ENCODE assay signal across 31 mouse cellular contexts in genomic region chr16:33653116-33653515, GRCm38 (mm10).
"Had no signal": no experiment of that assay in that cellular context is flagged by ENCODE, and none has a peak within 500 bp of the region (broad histone marks: within the 10 kb centered on the region; RNA-seq: fewer than 3 reads in every experiment).

No protein-coding gene starts in this region.

- H3K4me2 ChIP-seq: limb, embryonic 12.5 days; limb, embryonic 13.5 days; limb, embryonic 15.5 days; liver, embryonic 11.5 days; liver, embryonic 12.5 days; liver, embryonic 13.5 days; liver, embryonic 15.5 days; lung, embryonic 14.5 days; lung, embryonic 15.5 days; midbrain, embryonic 12.5 days; midbrain, embryonic 13.5 days; midbrain, embryonic 15.5 days; neural tube, embryonic 12.5 days; neural tube, embryonic 13.5 days had no signal

- H3K27me3 ChIP-seq: limb, embryonic 12.5 days; limb, embryonic 13.5 days; limb, embryonic 15.5 days; liver, embryonic 12.5 days; liver, embryonic 13.5 days; liver, embryonic 15.5 days; lung, embryonic 15.5 days; midbrain, embryonic 12.5 days; midbrain, embryonic 13.5 days; midbrain, embryonic 15.5 days; neural tube, embryonic 12.5 days; neural tube, embryonic 13.5 days had no signal

- DNase-seq: left cerebral cortex, postnatal 4 days; liver; liver, embryonic 13.5 days; liver, postnatal 0 days; lung, adult 18-20 months; lung, adult 2 months; lung, embryonic 14.5 days; lung, postnatal 10 days; lung, postnatal 14 days; lung, postnatal 36 days; lung, postnatal 4 days had no signal

- H3K4me1 ChIP-seq: limb, embryonic 10.5 days; limb, embryonic 12.5 days; limb, embryonic 13.5 days; limb, embryonic 15.5 days; liver, embryonic 12.5 days; liver, embryonic 13.5 days; liver, embryonic 15.5 days; lung, embryonic 15.5 days; megakaryocyte, embryonic 14.5 days; midbrain, embryonic 10.5 days; midbrain, embryonic 12.5 days; midbrain, embryonic 13.5 days; midbrain, embryonic 15.5 days; neural tube, embryonic 12.5 days; neural tube, embryonic 13.5 days had no signal

- H3K9me3 ChIP-seq: limb, embryonic 10.5 days; limb, embryonic 15.5 days; liver, embryonic 15.5 days; lung, embryonic 15.5 days had no signal

- H3K27ac ChIP-seq: limb, embryonic 10.5 days; limb, embryonic 12.5 days; limb, embryonic 13.5 days; limb, embryonic 15.5 days; liver, embryonic 12.5 days; liver, embryonic 13.5 days; liver, embryonic 14.5 days; liver, embryonic 15.5 days; lung, embryonic 15.5 days; macrophage; midbrain, embryonic 10.5 days; midbrain, embryonic 12.5 days; midbrain, embryonic 13.5 days; midbrain, embryonic 15.5 days; neural tube, embryonic 12.5 days; neural tube, embryonic 13.5 days had no signal

- H3K9ac ChIP-seq: limb, embryonic 12.5 days; limb, embryonic 13.5 days; limb, embryonic 15.5 days; liver, embryonic 12.5 days; liver, embryonic 13.5 days; liver, embryonic 14.5 days; liver, embryonic 15.5 days; liver, postnatal 0 days; lung, embryonic 14.5 days; lung, embryonic 15.5 days; midbrain, embryonic 12.5 days; midbrain, embryonic 13.5 days; midbrain, embryonic 15.5 days; neural tube, embryonic 12.5 days; neural tube, embryonic 13.5 days had no signal

- H3K36me3 ChIP-seq: limb, embryonic 10.5 days; limb, embryonic 12.5 days; limb, embryonic 13.5 days; limb, embryonic 15.5 days; liver, embryonic 12.5 days; liver, embryonic 13.5 days; liver, embryonic 15.5 days; lung, embryonic 15.5 days; midbrain, embryonic 10.5 days; midbrain, embryonic 12.5 days; midbrain, embryonic 13.5 days; midbrain, embryonic 15.5 days; neural tube, embryonic 12.5 days had no signal

- ATAC-seq: liver, embryonic 12.5 days; liver, postnatal 0 days; lung, postnatal 0 days; midbrain, embryonic 13.5 days; midbrain, embryonic 15.5 days; midbrain, embryonic 16.5 days had no signal

- H3K4me3 ChIP-seq: limb, embryonic 10.5 days; limb, embryonic 12.5 days; limb, embryonic 13.5 days; limb, embryonic 15.5 days; liver, embryonic 12.5 days; liver, embryonic 13.5 days; liver, embryonic 15.5 days; lung, embryonic 15.5 days; megakaryocyte, embryonic 14.5 days; midbrain, embryonic 10.5 days; midbrain, embryonic 12.5 days; midbrain, embryonic 13.5 days; midbrain, embryonic 15.5 days; myocyte; neural tube, embryonic 12.5 days; neural tube, embryonic 13.5 days had no signal
